Mouse (Mus musculus): ENCODE measurements around the gene Arsb. TPM values are rescaled to one million over a fixed set of nuclear protein-coding genes. Genes with fewer than 3 reads are reported as not detected.
"Not testable (repeated sequence)": the region's sequence is repeated elsewhere in the genome, so short reads cannot be mapped to it uniquely, and the experiment has no call there.

Arsb gene
- polyA plus RNA-seq, 1 experiment from 2014 or later, result 11.2 TPM

- no peak overlapping the region for H3K4me2 ChIP-seq (replicated peaks)
- no peak overlapping the region for H3K27ac ChIP-seq
- 65% methylated on average over 5 of the region's 5 CpGs for WGBS
- no peaks in the 10 kb centered on the region; the same call in 1 of the 2 replicates for H3K36me3 ChIP-seq
- no peak for ATAC-seq
- no peak overlapping the region for H3K9ac ChIP-seq
- H3K9me3 ChIP-seq, result no peaks in the 10 kb centered on the region
- H3K27me3 ChIP-seq (replicated peaks), result no peaks in the 10 kb centered on the region
- no peaks in the 10 kb centered on the region for H3K4me1 ChIP-seq (replicated peaks)
- H3K4me3 ChIP-seq (replicated peaks), result no peak overlapping the region
These were observed 25.7 kb downstream of the Arsb start for GRCm38 (mm10) chr13:93797011-93797600.

GRCm38 (mm10) chr13:93810311-93810710 is 38.9 kb downstream of the Arsb start:
- not testable (repeated sequence) for ATAC-seq; H3K27me3 ChIP-seq (replicated peaks); H3K9me3 ChIP-seq; H3K4me2 ChIP-seq (replicated peaks); H3K4me1 ChIP-seq (replicated peaks); H3K36me3 ChIP-seq; H3K27ac ChIP-seq; H3K9ac ChIP-seq; H3K4me3 ChIP-seq (replicated peaks)
- 88% methylated on average over 2 of the region's 2 CpGs for WGBS

GRCm38 (mm10) chr13:93814081-93814480 is 42.7 kb downstream of the Arsb start:
- H3K4me3 ChIP-seq (replicated peaks), result no peak overlapping the region
- no peak overlapping the region for H3K4me2 ChIP-seq (replicated peaks)
- no peak overlapping the region for H3K9ac ChIP-seq
- WGBS, result 80% methylated on average over 6 of the region's 6 CpGs
- H3K36me3 ChIP-seq, result no peaks in the 10 kb centered on the region
- no peaks in the 10 kb centered on the region for H3K4me1 ChIP-seq (replicated peaks)
- no peaks in the 10 kb centered on the region for H3K9me3 ChIP-seq
- no peak for ATAC-seq
- H3K27ac ChIP-seq, result no peak overlapping the region
- H3K27me3 ChIP-seq (replicated peaks), result no peaks in the 10 kb centered on the region

GRCm38 (mm10) chr13:93814676-93815075 is 43.2 kb downstream of the Arsb start:
- H3K27ac ChIP-seq, result no peak overlapping the region
- no peak overlapping the region for H3K4me2 ChIP-seq (replicated peaks)
- H3K9me3 ChIP-seq, result no peaks in the 10 kb centered on the region
- no peak for ATAC-seq
- no peak overlapping the region for H3K9ac ChIP-seq
- H3K36me3 ChIP-seq, result no peaks in the 10 kb centered on the region
- no peaks in the 10 kb centered on the region for H3K4me1 ChIP-seq (replicated peaks)
- 91% methylated on average over 12 of the region's 12 CpGs for WGBS
- no peaks in the 10 kb centered on the region for H3K27me3 ChIP-seq (replicated peaks)
- H3K4me3 ChIP-seq (replicated peaks), result no peak overlapping the region

- Histone ChIP-seq H3K27me3 (replicated peaks) (no peaks in the 10 kb centered on the region), H3K4me1 (replicated peaks) (no peaks in the 10 kb centered on the region), H3K36me3 (no peaks in the 10 kb centered on the region), H3K27ac (no peak overlapping the region), H3K9me3 (no peaks in the 10 kb centered on the region), H3K9ac (no peak overlapping the region), H3K4me2 (replicated peaks) (no peak overlapping the region), H3K4me3 (replicated peaks) (no peak overlapping the region)
- ATAC-seq, result no peak
- 84% methylated on average over 11 of the region's 11 CpGs for WGBS
These were observed 43.7 kb downstream of the Arsb start for GRCm38 (mm10) chr13:93815128-93815527.

GRCm38 (mm10) chr13:93816127-93816526 is 44.7 kb downstream of the Arsb start:
- Histone ChIP-seq H3K4me2 (replicated peaks) (no peak overlapping the region), H3K27me3 (replicated peaks) (no peaks in the 10 kb centered on the region), H3K27ac (no peak overlapping the region), H3K4me3 (replicated peaks) (no peak overlapping the region), H3K9ac (no peak overlapping the region), H3K36me3 (no peaks in the 10 kb centered on the region), H3K9me3 (no peaks in the 10 kb centered on the region), H3K4me1 (replicated peaks) (no peaks in the 10 kb centered on the region)
- ATAC-seq, result no peak
- WGBS, result 86% methylated on average over 2 of the region's 2 CpGs

GRCm38 (mm10) chr13:93816688-93817331 is 45.4 kb downstream of the Arsb start:
- H3K27me3 ChIP-seq (replicated peaks), result no peaks in the 10 kb centered on the region
- H3K9me3 ChIP-seq, result no peaks in the 10 kb centered on the region
- H3K27ac ChIP-seq, result no peak overlapping the region
- no peaks in the 10 kb centered on the region for H3K4me1 ChIP-seq (replicated peaks)
- H3K4me3 ChIP-seq (replicated peaks), result no peak overlapping the region
- no peak for ATAC-seq
- H3K9ac ChIP-seq, result no peak overlapping the region
- WGBS, result 69% methylated on average over 9 of the region's 9 CpGs
- no peak overlapping the region for H3K4me2 ChIP-seq (replicated peaks)
- H3K36me3 ChIP-seq, result no peaks in the 10 kb centered on the region

- no peak overlapping the region for H3K9ac ChIP-seq
- no peaks in the 10 kb centered on the region for H3K9me3 ChIP-seq
- H3K27me3 ChIP-seq (replicated peaks), result no peaks in the 10 kb centered on the region
- H3K27ac ChIP-seq, result no peak overlapping the region
- H3K4me1 ChIP-seq (replicated peaks), result no peaks in the 10 kb centered on the region
- no peak overlapping the region for H3K4me2 ChIP-seq (replicated peaks)
- 69% methylated on average over 4 of the region's 4 CpGs for WGBS
- no peak for ATAC-seq
- H3K36me3 ChIP-seq, result no peaks in the 10 kb centered on the region
- no peak overlapping the region for H3K4me3 ChIP-seq (replicated peaks)
These were observed 48.7 kb downstream of the Arsb start for GRCm38 (mm10) chr13:93820173-93820572.

GRCm38 (mm10) chr13:93822001-93822400 is 50.6 kb downstream of the Arsb start:
- WGBS, result 58% methylated on average over 6 of the region's 6 CpGs

GRCm38 (mm10) chr13:93825792-93826558 is 54.5 kb downstream of the Arsb start:
- ATAC-seq, result no peak
- Histone ChIP-seq H3K27me3 (replicated peaks) (no peaks in the 10 kb centered on the region), H3K4me3 (replicated peaks) (no peak overlapping the region), H3K9ac (no peak overlapping the region), H3K36me3 (no peaks in the 10 kb centered on the region), H3K4me1 (replicated peaks) (no peaks in the 10 kb centered on the region), H3K9me3 (no peaks in the 10 kb centered on the region), H3K4me2 (replicated peaks) (no peak overlapping the region), H3K27ac (no peak overlapping the region)
- 80% methylated on average over 7 of the region's 7 CpGs for WGBS

More at GRCm38 (mm10) chr13:93822001-93822400, 50.6 kb downstream of the Arsb start:
- Histone ChIP-seq H3K9ac (no peak overlapping the region), H3K27me3 (replicated peaks) (no peaks in the 10 kb centered on the region), H3K4me3 (replicated peaks) (no peak overlapping the region), H3K9me3 (no peaks in the 10 kb centered on the region), H3K4me1 (replicated peaks) (no peaks in the 10 kb centered on the region), H3K4me2 (replicated peaks) (no peak overlapping the region), H3K27ac (no peak overlapping the region), H3K36me3 (no peaks in the 10 kb centered on the region)
- no peak for ATAC-seq

- WGBS, result 55% methylated on average over 2 of the region's 2 CpGs
- no peak for ATAC-seq
- H3K27ac ChIP-seq, result no peak overlapping the region
- no peaks in the 10 kb centered on the region for H3K36me3 ChIP-seq
- H3K4me2 ChIP-seq (replicated peaks), result no peak overlapping the region
- H3K4me1 ChIP-seq (replicated peaks), result no peaks in the 10 kb centered on the region
- no peak overlapping the region for H3K4me3 ChIP-seq (replicated peaks)
- H3K9me3 ChIP-seq, result no peaks in the 10 kb centered on the region
- H3K9ac ChIP-seq, result no peak overlapping the region
- no peaks in the 10 kb centered on the region for H3K27me3 ChIP-seq (replicated peaks)
These were observed 56.3 kb downstream of the Arsb start for GRCm38 (mm10) chr13:93827745-93828144.

GRCm38 (mm10) chr13:93829565-93830293 is 58.3 kb downstream of the Arsb start:
- H3K27me3 ChIP-seq (replicated peaks), result no peaks in the 10 kb centered on the region
- no peak overlapping the region for H3K9ac ChIP-seq
- H3K4me2 ChIP-seq (replicated peaks), result no peak overlapping the region
- no peak for ATAC-seq
- no peaks in the 10 kb centered on the region for H3K9me3 ChIP-seq
- no peak overlapping the region for H3K27ac ChIP-seq
- no peak overlapping the region for H3K4me3 ChIP-seq (replicated peaks)
- H3K4me1 ChIP-seq (replicated peaks), result no peaks in the 10 kb centered on the region
- no peaks in the 10 kb centered on the region for H3K36me3 ChIP-seq
- WGBS, result 71% methylated on average over 2 of the region's 2 CpGs
